Mouse (Mus musculus) frontal cortex, postnatal 25 days (tissue): ENCODE data around the gene Celsr1.

Source experiments
- DNase-seq, 2 experiments: peaks; one replicate each; pipeline ENCODE4 v3.0.0; 2022; ENCODE audit warnings: low spot score in 2 of 2

Celsr1 gene

DNA sequence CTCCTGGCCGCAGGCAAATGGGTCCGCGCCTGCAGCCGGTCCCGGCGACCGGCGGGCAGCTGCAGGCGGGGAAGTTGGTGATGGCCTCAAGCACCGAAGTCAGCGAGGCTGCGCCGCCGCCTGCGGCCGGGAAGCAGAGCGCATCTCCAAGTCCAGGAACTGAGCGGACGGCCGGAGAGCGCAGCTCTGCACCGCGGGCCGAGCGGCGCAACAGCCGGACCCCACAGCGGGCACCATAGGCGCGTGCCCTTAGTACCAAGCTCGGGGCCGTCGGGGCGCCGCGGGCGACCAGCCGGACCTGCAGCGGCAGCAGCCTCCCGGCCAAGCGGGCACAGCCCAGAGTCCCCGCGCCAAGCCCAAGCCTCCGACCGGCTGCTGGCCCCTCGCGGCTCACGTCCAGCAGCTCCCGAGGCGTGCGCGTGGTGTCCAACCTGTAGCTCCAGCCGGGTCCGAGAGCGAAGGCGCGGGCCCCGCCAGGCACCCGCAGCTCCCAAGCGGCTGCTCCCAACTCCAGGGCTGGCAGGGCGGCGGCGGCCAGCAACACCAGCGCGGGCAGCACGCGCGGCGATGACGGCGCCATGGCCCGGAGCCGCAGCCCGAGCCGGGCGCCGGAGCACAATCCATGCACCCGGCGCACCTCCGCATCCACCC is at the start of gene Celsr1:
TSS of gene Celsr1 (minus strand) at position 587 of the 651 bp plus-strand sequence.
- DNase-seq: no peak

- DNase-seq: no peak
Observed at GRCm38 (mm10) chr15:86083261-86083741, 49.7 kb upstream of the Celsr1 start.

DNA sequence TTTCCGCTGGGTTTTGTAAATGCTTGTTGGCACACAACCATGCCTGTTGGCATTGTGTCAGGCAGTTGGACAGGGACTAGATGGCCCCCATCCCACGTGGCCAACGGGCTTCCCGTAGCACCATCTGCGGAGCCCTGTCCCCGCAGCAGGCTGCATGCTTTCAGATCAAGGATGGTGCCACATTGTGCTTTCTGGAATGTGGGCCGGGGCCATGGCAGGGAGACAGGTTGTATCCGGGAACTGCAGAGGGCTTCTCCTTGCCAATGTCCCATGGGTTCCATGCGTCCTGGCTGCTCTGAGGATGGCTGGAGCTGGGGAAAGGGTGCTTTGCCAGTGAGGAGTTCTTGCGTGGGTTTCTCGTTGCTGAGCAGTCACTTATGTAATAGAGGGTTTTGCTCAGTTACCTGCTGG is 49.0 kb upstream of the Celsr1 start:
- no peak for DNase-seq

GRCm38 (mm10) chr15:86081654-86082053 is 48.1 kb upstream of the Celsr1 start:
- DNase-seq: no peak

DNA sequence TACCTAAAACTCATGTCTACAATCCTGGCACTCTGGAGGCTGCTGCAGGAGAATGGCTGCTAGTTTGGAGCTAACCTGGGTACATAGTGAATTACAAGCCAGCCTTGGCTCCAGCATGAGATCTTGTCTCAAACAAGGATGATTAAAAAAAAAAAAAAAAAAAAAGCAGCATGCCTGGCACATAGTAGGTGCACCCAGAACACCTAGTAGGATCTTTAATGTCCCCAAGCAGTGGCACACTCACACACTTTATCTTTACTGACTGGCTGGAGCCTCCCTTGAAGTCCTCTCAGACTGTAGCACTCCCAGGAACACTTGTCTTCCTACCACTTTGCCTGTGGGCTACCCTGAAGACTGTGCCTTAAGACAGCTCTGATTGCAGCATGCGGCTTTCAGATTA is 46.8 kb upstream of the Celsr1 start:
- DNase-seq: no peak

- DNase-seq: no peak
Observed at GRCm38 (mm10) chr15:86079876-86080275, 46.3 kb upstream of the Celsr1 start.

DNA sequence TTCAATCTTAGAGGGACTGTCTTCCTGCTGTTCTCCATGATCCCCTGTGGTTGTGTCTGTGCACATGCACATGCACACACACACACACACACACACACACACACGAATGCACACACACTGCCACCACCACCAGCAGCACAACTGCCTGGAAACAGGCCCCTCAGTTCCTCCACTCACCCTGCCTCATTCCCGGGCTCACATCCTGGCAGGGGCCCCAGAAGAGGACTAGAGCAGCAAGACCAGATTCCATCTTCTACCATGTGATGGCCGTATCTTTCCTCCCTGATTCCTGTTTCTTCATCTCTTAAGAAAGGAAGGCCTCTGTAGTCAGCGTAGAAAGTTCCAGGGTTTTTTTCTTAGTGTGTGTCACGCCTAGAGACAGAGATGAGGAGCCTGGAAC is 45.9 kb upstream of the Celsr1 start:
- DNase-seq: no peak

GRCm38 (mm10) chr15:86078481-86079216 is 45.1 kb upstream of the Celsr1 start:
- no peak for DNase-seq

GRCm38 (mm10) chr15:86077934-86078333 is 44.4 kb upstream of the Celsr1 start:
- DNase-seq: no peak

DNA sequence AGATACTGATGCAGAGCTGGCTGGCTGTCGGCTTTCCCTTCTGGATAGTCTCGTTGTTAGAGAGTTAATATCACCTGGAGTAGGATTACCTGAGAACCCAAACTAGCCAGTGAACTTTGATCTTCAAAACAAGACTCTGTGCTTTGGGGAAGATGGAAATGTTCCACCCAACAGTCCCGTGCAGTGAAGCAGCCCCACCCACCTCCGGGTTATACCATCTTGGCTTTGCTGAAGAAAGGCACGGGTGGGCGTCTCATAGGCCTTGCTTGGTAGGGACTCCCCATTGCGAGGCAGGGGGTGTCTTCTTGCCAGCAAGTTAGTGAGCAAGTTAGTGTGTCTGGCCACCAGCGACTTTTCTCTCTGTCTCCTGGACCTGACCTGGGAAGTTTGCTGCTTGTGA is 42.8 kb upstream of the Celsr1 start:
- DNase-seq: no peak

DNA sequence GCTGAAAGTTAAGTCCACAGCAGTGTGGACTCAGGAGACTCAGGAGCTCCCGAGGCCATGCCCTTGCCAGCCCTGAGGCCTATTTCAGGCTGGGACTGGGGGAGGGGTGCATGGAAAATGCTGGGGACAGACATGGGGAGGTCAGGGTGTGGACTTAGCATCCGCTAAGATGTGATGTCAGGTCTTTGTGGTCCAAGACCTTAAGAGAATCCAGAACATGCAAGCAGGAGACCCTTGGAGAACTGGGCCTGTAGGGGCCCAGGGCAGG is 42.4 kb upstream of the Celsr1 start:
- DNase-seq: no peak

GRCm38 (mm10) chr15:86075305-86076047 is 41.9 kb upstream of the Celsr1 start:
- no peak for DNase-seq

DNA sequence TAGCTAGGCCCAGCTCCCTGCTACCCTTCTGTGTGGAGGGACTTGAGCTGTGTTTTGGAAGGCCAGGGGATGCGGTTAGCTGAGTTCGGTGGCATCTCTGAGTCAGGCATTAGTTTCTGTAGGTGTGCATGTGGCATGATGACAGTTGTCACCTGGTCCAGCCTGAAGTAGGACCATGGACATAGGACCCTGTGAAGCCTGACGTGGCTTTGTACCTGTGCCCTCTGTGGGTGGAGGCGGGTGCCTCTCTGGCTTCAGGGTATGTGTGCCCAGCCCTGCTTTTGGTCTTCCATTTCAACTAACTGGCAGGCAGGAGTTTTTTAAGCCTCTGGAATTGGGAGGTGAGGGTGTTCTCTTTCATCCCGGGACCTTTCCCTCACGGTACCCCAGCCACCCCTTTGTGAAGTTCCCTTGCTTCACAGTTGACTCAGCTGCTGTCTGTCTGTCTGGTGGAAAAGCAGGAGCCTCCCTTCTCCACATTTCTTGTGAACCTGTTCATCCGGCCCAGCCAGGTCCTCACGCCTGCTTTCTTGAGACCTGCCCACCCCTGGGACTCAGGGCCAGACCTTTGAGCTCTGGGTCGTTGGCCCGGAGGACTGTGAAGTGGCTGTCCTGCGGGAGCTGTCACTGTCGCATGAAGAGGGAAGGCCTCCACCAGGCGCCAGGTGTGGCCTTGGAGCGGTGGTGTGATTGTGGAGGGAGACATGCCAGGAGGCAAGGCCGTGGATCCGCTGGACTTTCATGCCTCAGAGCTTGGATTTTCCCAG is 40.8 kb upstream of the Celsr1 start:
- DNase-seq: no peak

DNA sequence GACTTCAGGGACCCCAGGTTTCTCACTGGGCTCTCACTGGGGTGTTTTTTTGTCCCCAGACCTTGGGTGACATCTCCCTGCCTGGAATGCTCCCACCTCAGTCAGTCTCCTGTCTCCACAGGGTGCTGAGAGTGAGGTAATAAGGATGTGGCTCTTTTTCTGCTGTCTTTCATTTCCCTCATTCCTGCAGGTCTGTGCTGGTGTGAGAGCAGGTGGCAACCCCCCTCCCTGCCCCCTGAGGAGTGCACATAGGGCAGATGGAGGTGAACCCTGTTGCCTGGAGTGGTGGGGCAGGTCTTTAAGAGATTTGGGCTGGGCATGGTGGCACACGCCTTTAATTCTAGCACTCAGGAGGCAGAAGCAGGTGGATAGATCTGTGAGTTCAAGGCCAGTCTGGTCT is 37.6 kb upstream of the Celsr1 start:
- DNase-seq: no peak

DNA sequence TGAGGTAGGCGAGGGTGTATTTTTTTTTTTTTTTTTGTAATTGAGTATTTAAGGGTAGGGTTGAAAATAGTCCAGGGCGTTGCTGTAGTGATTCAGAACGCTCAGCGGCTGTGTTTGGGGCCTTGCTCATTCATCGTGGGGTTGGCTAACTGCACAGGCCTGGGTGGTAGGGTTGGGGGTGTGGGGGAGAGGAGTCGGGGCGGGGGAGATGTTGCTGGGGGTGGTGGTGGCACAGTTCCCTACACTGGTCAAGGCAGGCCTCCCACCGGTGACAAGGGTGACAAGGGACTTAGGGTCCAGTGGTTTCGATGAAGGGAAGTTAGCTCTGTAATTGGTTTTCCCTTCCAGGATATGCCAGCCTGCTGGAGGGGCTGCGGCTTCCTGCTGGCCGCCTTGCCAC is 36.8 kb upstream of the Celsr1 start:
- no peak for DNase-seq

DNA sequence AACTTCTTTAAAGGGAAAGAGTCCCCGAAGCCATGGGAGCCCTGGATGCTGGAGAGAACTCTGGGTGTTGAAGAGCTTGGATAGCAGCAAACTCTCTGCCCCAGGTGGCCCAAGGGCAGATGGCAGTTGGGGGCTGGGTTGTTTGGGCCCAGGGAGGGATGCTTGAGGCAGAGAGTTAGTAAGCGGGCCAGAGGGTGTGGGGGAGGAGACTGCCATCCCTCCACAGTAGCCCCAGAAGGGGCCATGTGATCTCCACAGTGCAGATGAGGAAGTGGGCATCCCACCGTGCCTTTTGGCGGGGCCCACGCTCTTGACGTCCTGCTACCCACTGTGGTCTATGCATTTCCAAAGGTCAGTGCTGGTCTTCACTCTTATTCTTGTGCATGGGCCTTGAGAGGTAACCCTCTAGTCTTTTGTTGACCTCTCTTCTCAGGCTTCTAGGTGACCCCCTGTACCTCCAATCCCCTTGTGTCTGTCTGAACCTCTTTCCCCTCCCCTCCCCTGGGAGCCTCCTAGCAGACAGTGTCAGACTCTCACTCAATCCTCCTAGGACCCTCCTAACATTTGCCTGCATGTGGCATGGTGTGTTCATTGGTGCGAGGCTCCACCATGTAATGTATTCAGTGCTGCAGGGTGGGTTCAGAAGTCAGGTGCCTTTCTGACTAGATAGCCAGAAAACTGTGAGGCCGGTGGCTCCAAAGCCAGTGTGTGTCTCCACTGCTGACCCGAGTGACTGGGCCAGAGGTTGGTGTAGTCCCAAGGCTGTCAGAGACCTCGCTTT is 35.6 kb upstream of the Celsr1 start:
- no peak for DNase-seq

DNA sequence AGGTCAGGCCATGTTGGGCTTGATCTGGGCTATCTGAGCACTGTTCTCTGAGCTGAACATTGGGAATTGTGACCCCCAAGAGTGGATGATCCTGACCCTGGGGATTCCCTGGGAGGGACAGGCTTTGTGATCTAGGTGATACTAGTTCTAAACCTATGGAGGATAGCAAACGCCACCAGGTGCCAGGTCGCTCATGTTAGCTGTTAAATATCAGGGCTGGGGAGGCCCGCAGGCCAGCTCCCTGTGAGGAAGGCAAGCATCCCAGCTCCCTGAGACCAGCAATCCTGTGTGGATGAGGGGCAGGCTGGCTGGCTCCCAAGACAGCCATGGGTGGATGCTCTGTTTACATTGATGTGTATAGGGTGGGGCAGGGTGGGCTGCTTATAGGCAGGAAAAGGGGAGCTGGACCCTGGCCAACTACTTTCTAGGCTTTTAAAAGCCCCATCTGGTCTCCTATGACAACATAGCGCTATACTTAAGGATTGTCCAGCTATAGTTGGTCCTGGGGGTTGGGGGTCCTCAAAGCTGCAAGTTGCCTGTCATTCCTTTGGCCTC is 34.4 kb upstream of the Celsr1 start:
- no peak for DNase-seq

- no peak for DNase-seq
Observed at GRCm38 (mm10) chr15:86067581-86067910, 34.0 kb upstream of the Celsr1 start.

DNA sequence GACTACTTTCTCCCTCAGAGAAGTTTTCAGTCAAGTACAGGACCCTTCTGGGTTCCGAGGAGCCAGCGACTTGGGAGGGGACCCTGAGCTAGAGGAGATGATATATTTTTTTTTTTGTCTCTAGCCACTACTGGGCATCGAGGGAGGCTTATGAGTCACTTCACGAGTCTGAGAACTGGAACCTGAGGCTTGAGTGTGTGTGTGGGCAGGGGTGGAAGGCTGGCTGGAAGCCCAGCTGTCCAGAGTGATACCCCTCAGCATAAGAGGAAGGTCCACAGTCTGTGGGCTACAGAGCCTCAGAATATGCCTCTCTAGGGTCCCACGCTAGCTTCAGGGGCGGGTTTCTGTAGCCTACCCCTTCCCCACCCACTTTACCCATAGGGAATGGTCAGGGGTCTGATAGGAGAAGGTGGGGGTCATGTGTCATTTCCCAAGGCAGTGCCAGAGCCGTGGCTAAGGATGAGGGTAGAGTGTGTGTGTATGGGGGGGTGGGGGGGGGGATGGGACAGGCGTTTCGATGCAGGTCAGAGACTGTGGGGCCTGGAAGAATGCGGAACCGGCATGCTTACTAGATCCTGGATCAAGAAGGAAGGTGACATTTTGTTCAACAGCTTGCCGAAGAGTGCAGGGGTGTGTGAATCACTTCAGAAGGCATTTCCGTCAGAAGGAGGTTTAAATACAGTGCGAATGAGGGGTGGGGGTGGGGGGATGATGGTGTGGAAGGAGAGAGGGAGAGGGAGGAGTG is 33.4 kb upstream of the Celsr1 start:
- no peak for DNase-seq

DNA sequence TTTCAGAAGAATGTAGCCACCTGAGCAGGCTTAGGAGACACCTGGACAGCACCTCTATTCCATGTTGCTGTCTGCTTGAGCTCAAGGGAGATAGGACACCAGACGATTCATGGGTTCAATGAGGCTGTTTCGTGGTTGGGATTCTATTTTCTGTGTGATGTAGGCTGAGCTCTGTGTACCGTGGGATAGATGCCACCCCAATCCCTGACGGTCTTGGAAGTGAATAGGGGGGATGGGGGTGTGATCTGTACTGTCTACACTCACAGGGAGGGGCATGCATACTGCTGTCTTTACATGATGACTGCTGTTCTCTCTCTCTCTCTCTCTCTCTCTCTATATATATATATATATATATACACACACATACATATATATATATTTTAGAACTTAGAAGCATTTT is 31.8 kb upstream of the Celsr1 start:
- DNase-seq: no peak

DNA sequence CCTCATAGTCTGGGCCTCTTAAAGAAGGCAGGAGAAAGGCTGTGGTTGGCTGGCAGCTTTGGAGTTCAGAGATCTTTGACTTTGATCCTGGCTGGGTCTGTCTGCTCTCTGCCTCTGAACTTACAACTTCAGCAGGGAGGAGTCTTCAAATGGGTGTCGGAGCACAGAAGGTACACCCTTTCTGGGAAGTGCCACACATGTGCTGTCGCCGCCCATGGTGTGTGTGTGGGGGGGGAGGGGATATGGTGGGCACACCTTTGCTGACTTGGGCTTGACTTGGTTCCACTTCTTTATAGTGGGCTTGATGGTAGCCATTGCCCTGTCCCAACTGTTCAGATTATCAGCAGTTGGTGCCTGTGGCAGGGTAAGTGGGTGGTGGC is 31.3 kb upstream of the Celsr1 start:
- DNase-seq: no peak
